ENCODE assay signal across 8 mouse cellular contexts in the genomic region with DNA sequence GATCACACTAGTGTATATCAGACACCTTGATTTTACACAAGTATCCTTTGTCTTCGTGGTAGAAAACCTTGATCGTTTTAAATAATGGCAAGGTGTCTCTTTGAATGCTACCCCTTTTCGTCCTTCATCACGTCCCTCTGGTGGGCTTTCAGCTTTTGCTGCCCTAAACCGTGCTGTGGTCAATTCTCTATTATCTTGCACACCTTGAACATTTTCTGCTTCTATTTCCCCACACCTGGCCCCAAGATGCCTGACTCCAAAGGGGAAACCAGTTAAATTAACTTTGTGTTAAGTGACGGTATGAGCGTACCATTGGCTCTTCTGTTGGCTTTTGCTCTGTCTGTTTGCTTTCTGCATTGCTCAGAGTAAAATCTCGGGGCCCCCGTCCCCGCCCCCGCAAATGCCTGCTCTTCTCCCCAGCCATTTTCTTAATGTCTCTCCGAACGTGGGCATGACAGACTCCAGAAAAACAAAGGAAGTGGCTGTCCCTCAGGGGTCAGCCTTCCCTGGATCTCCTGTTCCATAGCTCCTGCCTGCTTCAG.
DNase-seq lines count a peak whose midpoint lies in the region; ATAC-seq lines count a peak whose summit lies in the region.

No protein-coding gene starts in this region.

- H3K9ac ChIP-seq in heart, embryonic 11.5 days (ENCODE audit: low read depth, low read length) = peak overlapping the region; percentile 63
- H3K9ac ChIP-seq in hindbrain, embryonic 12.5 days = no peak overlapping the region
- H3K9ac ChIP-seq in midbrain, embryonic 11.5 days (ENCODE audit: low read length) = peak overlapping the region; percentile 41; the same call in 1 of the 2 replicates

- H3K27me3 ChIP-seq in heart, embryonic 11.5 days (ENCODE audit: control insufficient read depth, insufficient read depth, low read length) = no peaks in the 10 kb centered on the region
- H3K27me3 ChIP-seq in hindbrain, embryonic 12.5 days = no peaks in the 10 kb centered on the region
- H3K27me3 ChIP-seq in midbrain, embryonic 11.5 days (ENCODE audit: control insufficient read depth, insufficient read depth, low read length) = no peaks in the 10 kb centered on the region

- H3K4me2 ChIP-seq in heart, embryonic 11.5 days = peak overlapping the region; percentile 61
- peak overlapping the region; percentile 58 for H3K4me2 ChIP-seq in hindbrain, embryonic 12.5 days (replicated peaks)
- peak overlapping the region; percentile 27 for H3K4me2 ChIP-seq in midbrain, embryonic 11.5 days

- 12% methylated on average over 13 of the region's 13 CpGs for WGBS in heart, embryonic 11.5 days (ENCODE audit: insufficient replicate concordance)
- 10% methylated on average over 13 of the region's 13 CpGs for WGBS in hindbrain, embryonic 12.5 days
- 8% methylated on average over 13 of the region's 13 CpGs for WGBS in midbrain, embryonic 11.5 days

- no peak for DNase-seq in heart, adult 9 months (ENCODE audit: low spot score in 2 of 2)
- DNase-seq in T-cell, adult 2 months (ENCODE audit: low spot score) = peak; percentile 25
- DNase-seq in midbrain, embryonic 11.5 days (ENCODE audit: low spot score, missing footprints) = peak; percentile 92
- no peak for DNase-seq in B cell, adult 2 months
- DNase-seq in retina, embryonic 14.5 days (ENCODE audit: low spot score) = no peak
- DNase-seq in right cerebral cortex, adult 2 months (ENCODE audit: low spot score in 2 of 2) = no peak

- H3K9me3 ChIP-seq in heart, embryonic 11.5 days (replicated peaks; ENCODE audit: control insufficient read depth, low read length) = no peaks in the 10 kb centered on the region
- H3K9me3 ChIP-seq in hindbrain, embryonic 12.5 days (replicated peaks) = no peaks in the 10 kb centered on the region
- H3K9me3 ChIP-seq in midbrain, embryonic 11.5 days (ENCODE audit: control insufficient read depth, low read length) = no peaks in the 10 kb centered on the region

- H3K36me3 ChIP-seq in heart, embryonic 11.5 days (ENCODE audit: control insufficient read depth, insufficient read depth, low read length) = no peaks in the 10 kb centered on the region
- no peaks in the 10 kb centered on the region for H3K36me3 ChIP-seq in hindbrain, embryonic 12.5 days
- no peaks in the 10 kb centered on the region for H3K36me3 ChIP-seq in midbrain, embryonic 11.5 days (ENCODE audit: control insufficient read depth, insufficient read depth, low read length)

- peak overlapping the region; percentile 1; the same call in 1 of the 2 replicates for H3K4me3 ChIP-seq in heart, embryonic 11.5 days (ENCODE audit: low read depth, low read length)
- H3K4me3 ChIP-seq in hindbrain, embryonic 12.5 days = no peak overlapping the region
- H3K4me3 ChIP-seq in midbrain, embryonic 11.5 days (ENCODE audit: low read depth, low read length) = no peak overlapping the region

- no peak for ATAC-seq in heart, embryonic 11.5 days (replicated peaks; ENCODE audit: insufficient number of reproducible peaks, low FRiP score, low TSS enrichment)
- ATAC-seq in hindbrain, embryonic 12.5 days (ENCODE audit: low FRiP score) = no peak
- ATAC-seq in midbrain, embryonic 11.5 days (ENCODE audit: low FRiP score) = no peak

- peaks cover 27% of the 10 kb centered on the region for H3K4me1 ChIP-seq in heart, embryonic 11.5 days (ENCODE audit: control insufficient read depth, insufficient read depth, low read length)
- peaks cover 52% of the 10 kb centered on the region for H3K4me1 ChIP-seq in hindbrain, embryonic 12.5 days
- H3K4me1 ChIP-seq in midbrain, embryonic 11.5 days (ENCODE audit: control insufficient read depth, insufficient read depth, low read length) = peaks cover 50% of the 10 kb centered on the region

- peak overlapping the region; percentile 77 for H3K27ac ChIP-seq in heart, embryonic 11.5 days (ENCODE audit: low read depth, low read length)
- peak overlapping the region; percentile 70 for H3K27ac ChIP-seq in hindbrain, embryonic 12.5 days
- 0 out of 2 replicates have a peak overlapping the region, but pooled peaks have one; percentile 56 for H3K27ac ChIP-seq in midbrain, embryonic 11.5 days (ENCODE audit: low read depth, low read length)

Comparison
In these comparisons a context has a peak if more than half of its experiments do, and no peak if none do; other contexts are left out.
1. DNase-seq: peak in T-cell, adult 2 months (single experiment) and midbrain, embryonic 11.5 days (single experiment); none in heart, adult 9 months (0 of 2), B cell, adult 2 months (0 of 2), retina, embryonic 14.5 days (single experiment) and right cerebral cortex, adult 2 months (0 of 2).
2. Peak in every context shown above with its lines, with median percentiles within 50 percentile points of each other: H3K27ac ChIP-seq and H3K4me2 ChIP-seq.